Mouse (Mus musculus) kidney, embryonic 16.5 days (tissue): ENCODE data around the gene Pirb. TPM values are rescaled to one million over a fixed set of nuclear protein-coding genes. Genes with fewer than 3 reads are reported as not detected.
A peak's percentile ranks its signal among the peaks of the same experiment; 100 is the strongest.
"Not testable (repeated sequence)": the region's sequence is repeated elsewhere in the genome, so short reads cannot be mapped to it uniquely, and the experiment has no call there.

Source experiments
- ATAC-seq: fragments of 200-750 bp; cut with Nextera tagmentation; 2 replicates; pipeline ENCODE4 v1.8.0; 2017; ENCODE audit warnings: moderate TSS enrichment; ENCODE audit not compliant: low FRiP score, low TSS enrichment
- H3K27ac ChIP-seq: fragments of 300-500 bp; sonication (generic); 2 replicates; pipeline ENCODE4 v1.5.1; 2014; ENCODE audit warnings: low read length
- H3K27me3 ChIP-seq: fragments of 300-500 bp; sonication (generic); 2 replicates; pipeline ENCODE4 v1.6.1; 2014; ENCODE audit warnings: low read length, control low read depth, mixed read lengths; ENCODE audit not compliant: insufficient read depth
- H3K36me3 ChIP-seq: fragments of 300-500 bp; sonication (generic); 2 replicates; pipeline ENCODE4 v1.6.1; 2014; ENCODE audit warnings: low read length, control low read depth, mixed read lengths; ENCODE audit not compliant: insufficient read depth
- H3K4me1 ChIP-seq: fragments of 300-500 bp; sonication (generic); 2 replicates; pipeline ENCODE4 v1.6.1; 2014; ENCODE audit warnings: low read length, control low read depth, mixed read lengths; ENCODE audit not compliant: insufficient read depth
- H3K4me2 ChIP-seq: fragments of 300-500 bp; sonication (generic); replicated peaks from 2 replicates; pipeline ENCODE4 v1.6.1; 2014; ENCODE audit warnings: low read depth, low read length
- H3K4me3 ChIP-seq: fragments of 300-500 bp; sonication (generic); 2 replicates; pipeline ENCODE4 v1.5.1; 2014; ENCODE audit warnings: mild to moderate bottlenecking, low read length
- H3K9ac ChIP-seq: fragments of 300-500 bp; sonication (generic); replicated peaks from 2 replicates; pipeline ENCODE4 v1.6.1; 2014; ENCODE audit warnings: low read length
- H3K9me3 ChIP-seq: fragments of 300-500 bp; sonication (generic); 2 replicates; pipeline ENCODE4 v1.6.1; 2016; ENCODE audit warnings: low read length, control low read depth
- WGBS: fragments of 180-500 bp; shearing (Covaris S2); extraction: QIAGEN DNeasy Blood & Tissue Kit; methylation state at CpG from one replicate; pipeline ENCODE4 v1.1.7; 2014; 5-methylcytosine and 5-hydroxymethylcytosine counted together
- polyA plus RNA-seq: library from polyadenylated mRNA; unstranded; fragments of >200 nt; fragmentation: Nextera tagmentation; extraction: Ambion mirVana; gene quantifications from 2 replicates; pipeline ENCODE4 v1.2.1, GENCODE M21; 2015

Gene Pirb
- polyA plus RNA-seq, 1 experiment from 2014 or later, result 0.85 TPM

- Histone ChIP-seq H3K4me1 (peaks cover 21% of the 10 kb centered on the region), H3K27ac (peak overlapping the region; percentile 58; the same call in 1 of the 2 replicates), H3K4me3 (peak overlapping the region; percentile 89), H3K9ac (peak overlapping the region; percentile 96), H3K36me3 (peaks cover 34% of the 10 kb centered on the region), H3K27me3 (no peaks in the 10 kb centered on the region), H3K4me2 (peak overlapping the region; percentile 95), H3K9me3 (no peaks in the 10 kb centered on the region)
- no peak for ATAC-seq
- 50% methylated on average over 11 of the region's 11 CpGs for WGBS
These were observed 13.8 kb downstream of the Pirb start for GRCm38 (mm10) chr7:3706343-3706934.

DNA sequence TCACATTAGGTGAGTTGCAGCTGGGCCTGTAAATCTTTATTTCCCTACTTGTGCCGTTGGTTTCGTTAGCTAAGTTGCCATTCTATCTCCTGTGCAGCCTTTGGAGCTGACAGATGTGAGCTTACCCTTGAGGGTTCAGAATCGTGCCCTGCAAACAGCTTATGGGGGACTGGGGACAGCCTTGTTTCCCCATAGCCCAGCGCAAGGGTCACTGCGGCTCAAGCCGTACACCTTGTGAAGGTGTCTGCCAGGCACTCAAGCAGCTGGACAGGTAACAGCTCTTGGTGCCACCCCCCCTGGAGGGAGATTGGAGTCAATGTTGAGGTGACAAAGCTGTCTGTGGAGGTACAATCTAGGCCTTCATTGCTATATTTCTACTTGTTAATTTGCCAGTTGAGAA is 14.3 kb downstream of the Pirb start:
- Histone ChIP-seq H3K36me3 (peaks cover 39% of the 10 kb centered on the region), H3K4me1 (peaks cover 21% of the 10 kb centered on the region), H3K27ac (peak overlapping the region; percentile 24; the same call in 1 of the 2 replicates), H3K4me2 (peak overlapping the region; percentile 95), H3K27me3 (no peaks in the 10 kb centered on the region), H3K9me3 (no peaks in the 10 kb centered on the region), H3K9ac (peak overlapping the region; percentile 96), H3K4me3 (peak overlapping the region; percentile 89)
- WGBS, result 22% methylated on average over 6 of the region's 6 CpGs
- ATAC-seq, result no peak

DNA sequence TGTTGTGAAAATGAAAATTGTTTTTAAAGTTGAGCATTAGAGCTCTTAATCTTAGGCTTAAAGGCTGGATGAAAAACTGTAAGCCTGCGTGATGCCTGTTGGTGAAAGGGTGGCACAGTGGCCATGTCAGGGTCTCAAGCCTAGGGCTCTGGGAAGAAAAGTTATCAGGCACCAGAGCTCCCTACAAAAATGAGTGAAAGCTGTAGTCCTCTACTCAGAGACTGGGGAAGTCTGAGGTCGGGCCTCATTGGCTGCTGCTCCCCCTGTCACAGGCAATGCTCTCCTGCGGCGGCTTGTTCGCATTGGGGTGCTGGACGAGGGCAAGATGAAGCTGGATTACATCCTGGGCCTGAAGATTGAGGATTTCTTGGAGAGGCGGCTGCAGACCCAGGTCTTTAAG is 14.7 kb downstream of the Pirb start:
- Histone ChIP-seq H3K27ac (peak overlapping the region; percentile 61), H3K4me2 (peak overlapping the region; percentile 95), H3K4me1 (peaks cover 21% of the 10 kb centered on the region), H3K36me3 (peaks cover 41% of the 10 kb centered on the region), H3K9ac (peak overlapping the region; percentile 96), H3K4me3 (peak overlapping the region; percentile 89)
- WGBS, result 0% methylated on average over 6 of the region's 7 CpGs
- not testable (repeated sequence) for H3K9me3 ChIP-seq, ATAC-seq, H3K27me3 ChIP-seq

DNA sequence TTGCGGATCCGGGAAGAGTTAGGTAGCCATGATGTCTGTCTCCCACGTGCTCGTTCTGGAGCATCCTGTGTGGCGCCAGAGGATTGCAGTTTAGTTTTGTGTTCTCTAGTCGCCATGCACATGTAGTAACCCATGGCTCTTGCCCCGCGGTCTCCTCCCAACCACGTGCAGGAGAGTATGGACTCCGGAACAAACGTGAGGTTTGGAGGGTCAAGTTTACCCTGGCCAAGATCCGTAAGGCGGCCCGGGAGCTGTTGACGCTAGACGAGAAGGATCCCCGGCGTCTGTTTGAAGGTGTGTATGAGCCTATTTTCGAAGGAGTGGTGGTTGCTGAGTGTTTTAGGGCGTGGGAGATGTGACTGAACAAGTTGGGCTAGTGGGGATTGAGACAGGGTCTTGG is 15.7 kb downstream of the Pirb start:
- peak overlapping the region; percentile 95 for H3K4me2 ChIP-seq
- H3K9me3 ChIP-seq, result no peaks in the 10 kb centered on the region
- H3K27me3 ChIP-seq, result no peaks in the 10 kb centered on the region
- H3K36me3 ChIP-seq, result peaks cover 51% of the 10 kb centered on the region
- peak; percentile 50 for ATAC-seq
- peaks cover 21% of the 10 kb centered on the region for H3K4me1 ChIP-seq
- H3K4me3 ChIP-seq, result peak overlapping the region; percentile 89
- WGBS, result under 1% methylated on average over 20 of the region's 20 CpGs
- H3K9ac ChIP-seq, result peak overlapping the region; percentile 96
- peak overlapping the region; percentile 97 for H3K27ac ChIP-seq

DNA sequence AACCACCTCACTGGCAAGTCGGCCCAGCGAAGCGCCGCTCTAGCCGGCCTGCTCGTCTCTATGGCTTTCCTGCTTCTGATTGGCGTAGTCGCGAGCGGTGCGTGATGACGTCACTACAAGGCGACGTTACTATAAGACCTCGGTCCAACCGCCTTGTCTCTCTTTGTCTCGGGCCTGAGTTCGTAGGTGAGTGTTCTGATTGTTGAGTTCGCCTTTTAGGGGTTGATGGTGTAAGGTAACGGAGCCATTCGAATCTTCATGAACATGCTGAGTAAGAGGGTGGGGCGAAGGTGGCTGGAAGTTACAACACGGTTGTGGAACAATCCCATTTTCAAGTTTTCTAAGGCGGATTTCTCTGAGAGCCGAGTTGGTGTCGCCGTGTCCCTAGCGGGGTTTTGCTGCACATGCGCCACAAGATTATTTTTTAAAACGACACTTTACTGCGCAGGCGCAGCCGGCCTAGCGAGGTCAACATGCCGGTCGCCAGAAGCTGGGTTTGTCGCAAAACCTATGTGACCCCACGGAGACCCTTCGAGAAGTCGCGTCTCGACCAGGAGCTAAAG is 16.2 kb downstream of the Pirb start, which contains the start of gene Rps9:
Gene Rps9 (plus strand): TSS at position 115 of the 563 bp plus-strand sequence.
- peak within 1 kb of the TSS; percentile 89 for H3K4me3 ChIP-seq
- H3K9ac ChIP-seq, result peak within 1 kb of the TSS; percentile 96
- 1% methylated on average over 42 of the region's 42 CpGs for WGBS
- H3K4me2 ChIP-seq, result peak within 1 kb of the TSS; percentile 95
- H3K9me3 ChIP-seq, result no peaks in the 10 kb centered on the region
- H3K36me3 ChIP-seq, result peaks cover 54% of the 10 kb centered on the region
- H3K27ac ChIP-seq, result peak within 1 kb of the TSS; percentile 97
- H3K27me3 ChIP-seq, result no peaks in the 10 kb centered on the region
- ATAC-seq, result peak; percentile 93
- H3K4me1 ChIP-seq, result peaks cover 21% of the 10 kb centered on the region

DNA sequence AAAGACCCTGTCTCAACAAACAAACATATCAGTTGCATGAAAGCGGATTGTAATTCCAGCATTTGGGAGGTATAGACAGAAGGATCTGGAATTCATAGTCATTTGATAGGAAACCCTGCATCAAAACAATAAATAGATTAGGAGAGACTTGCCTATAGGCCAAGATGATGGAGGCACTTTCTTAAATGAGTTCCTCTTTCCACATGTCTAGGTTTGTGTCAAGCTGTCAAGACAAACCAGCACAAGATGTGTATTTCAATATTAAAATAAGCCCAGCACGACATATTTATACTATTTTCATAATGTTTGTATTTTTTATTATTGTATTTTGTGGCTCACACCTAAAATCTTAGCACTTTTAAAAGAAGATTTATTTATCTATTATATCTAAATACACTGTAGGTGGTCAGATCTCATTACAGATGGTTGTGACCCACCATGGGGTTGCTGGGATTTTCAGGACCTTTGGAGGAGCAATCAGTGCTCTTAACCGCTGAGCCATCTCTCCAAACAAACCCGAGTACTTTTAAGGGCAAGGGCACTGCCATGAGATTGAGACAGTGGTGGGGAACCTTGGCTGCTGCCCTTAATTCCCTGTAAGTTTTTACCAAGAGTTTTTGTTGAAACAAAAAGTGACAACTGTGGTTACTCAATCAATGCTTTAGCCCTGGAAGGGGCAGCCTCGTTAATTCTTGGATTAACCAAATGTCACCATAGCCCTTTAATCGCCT is 16.9 kb downstream of the Pirb start:
- H3K9me3 ChIP-seq, result no peaks in the 10 kb centered on the region
- H3K27ac ChIP-seq, result peak overlapping the region; percentile 97
- peak overlapping the region; percentile 89 for H3K4me3 ChIP-seq
- H3K27me3 ChIP-seq, result no peaks in the 10 kb centered on the region
- peak; percentile 57 for ATAC-seq
- H3K9ac ChIP-seq, result peak overlapping the region; percentile 96
- H3K4me2 ChIP-seq, result peak overlapping the region; percentile 95
- peaks cover 21% of the 10 kb centered on the region for H3K4me1 ChIP-seq
- peaks cover 60% of the 10 kb centered on the region for H3K36me3 ChIP-seq
- WGBS, result 19% methylated on average over 6 of the region's 6 CpGs

- ATAC-seq, result no peak
- no peaks in the 10 kb centered on the region for H3K9me3 ChIP-seq
- H3K4me2 ChIP-seq, result no peak overlapping the region
- peaks cover 43% of the 10 kb centered on the region for H3K36me3 ChIP-seq
- no peak overlapping the region for H3K9ac ChIP-seq
- H3K4me3 ChIP-seq, result no peak overlapping the region
- H3K27me3 ChIP-seq, result no peaks in the 10 kb centered on the region
- H3K4me1 ChIP-seq, result peaks cover 9% of the 10 kb centered on the region
- 93% methylated on average over 6 of the region's 6 CpGs for WGBS
- no peak overlapping the region for H3K27ac ChIP-seq
These were observed 21.7 kb downstream of the Pirb start for GRCm38 (mm10) chr7:3698471-3698870.

DNA sequence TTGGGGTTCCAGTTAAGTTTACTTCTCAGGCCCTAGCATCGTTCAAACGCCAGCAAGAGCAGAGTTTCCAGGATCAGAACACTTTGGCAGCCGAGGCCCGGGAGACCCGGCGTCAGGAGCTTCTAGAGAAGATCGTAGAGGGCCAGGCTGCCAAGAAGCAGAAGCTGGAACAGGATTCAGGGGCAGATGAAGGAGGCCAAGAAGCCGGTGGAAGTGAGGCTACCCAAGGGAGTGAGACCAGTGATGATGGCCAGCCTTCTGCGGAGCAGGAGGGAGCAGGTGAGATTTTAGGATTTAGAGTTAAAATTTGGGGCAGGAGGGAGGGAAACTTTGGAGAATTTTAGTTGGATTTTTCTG is 25.3 kb downstream of the Pirb start:
- H3K36me3 ChIP-seq, result peaks cover 35% of the 10 kb centered on the region
- peak overlapping the region; percentile 71 for H3K4me3 ChIP-seq
- not testable (repeated sequence) for H3K27me3 ChIP-seq, ATAC-seq, H3K9me3 ChIP-seq
- H3K4me2 ChIP-seq, result peak overlapping the region; percentile 81
- peak overlapping the region; percentile 99 for H3K27ac ChIP-seq
- H3K9ac ChIP-seq, result peak overlapping the region; percentile 89
- peaks cover 23% of the 10 kb centered on the region for H3K4me1 ChIP-seq
- 3% methylated on average over 9 of the region's 9 CpGs for WGBS

DNA sequence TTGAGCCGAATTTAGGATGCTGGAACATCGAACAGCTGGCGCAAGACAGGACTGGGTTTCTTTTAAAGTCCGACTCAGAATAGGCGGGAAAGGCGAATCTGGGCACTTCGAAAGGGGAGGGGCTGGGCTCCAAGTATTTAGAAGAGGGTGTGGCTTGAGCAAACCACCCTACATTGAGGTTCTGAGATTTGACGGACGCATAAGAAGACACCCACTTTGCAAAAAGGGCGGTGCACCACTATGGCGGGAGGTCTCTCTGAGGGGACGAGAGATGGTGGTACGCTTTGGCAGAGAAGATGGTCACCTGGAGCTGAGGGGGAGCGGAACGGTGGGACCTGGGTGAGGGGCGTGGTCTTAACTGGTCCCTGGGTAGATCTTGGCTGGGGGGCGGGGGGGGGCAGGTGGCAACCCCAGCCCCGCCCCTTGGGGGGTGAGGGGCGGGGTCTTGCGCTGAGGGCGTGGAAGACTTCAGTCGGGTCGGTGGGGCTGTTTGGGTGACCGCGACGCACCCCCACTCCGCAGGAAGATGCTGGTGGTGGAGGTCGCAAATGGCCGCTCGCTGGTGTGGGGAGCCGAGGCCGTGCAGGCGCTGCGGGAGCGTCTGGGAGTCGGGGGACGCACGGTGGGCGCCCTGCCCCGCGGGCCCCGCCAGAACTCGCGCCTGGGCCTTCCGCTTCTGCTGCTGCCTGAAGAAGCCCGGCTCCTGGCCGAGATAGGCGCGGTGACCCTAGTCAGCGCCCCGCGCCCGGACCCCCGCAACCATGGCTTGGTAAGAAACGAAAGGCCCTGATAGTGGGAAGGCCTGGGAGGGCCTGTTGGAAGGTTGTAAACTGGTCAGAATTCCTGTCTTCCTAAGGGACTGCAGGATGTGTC is 25.9 kb downstream of the Pirb start:
- under 1% methylated on average over 36 of the region's 55 CpGs for WGBS
- peak overlapping the region; percentile 99 for H3K27ac ChIP-seq
- peak; percentile 69 for ATAC-seq

More for the DNA sequence above, 25.9 kb downstream of the Pirb start:
- no peaks in the 10 kb centered on the region for H3K27me3 ChIP-seq
- H3K9me3 ChIP-seq, result no peaks in the 10 kb centered on the region
- H3K4me1 ChIP-seq, result peaks cover 23% of the 10 kb centered on the region
- H3K36me3 ChIP-seq, result peaks cover 30% of the 10 kb centered on the region
- peak overlapping the region; percentile 71 for H3K4me3 ChIP-seq
- H3K9ac ChIP-seq, result peak overlapping the region; percentile 89
- peak overlapping the region; percentile 81 for H3K4me2 ChIP-seq
